Mouse (Mus musculus) 416B (cell line): ENCODE data around the gene Plekhf1.

ENCODE experiments used
- DNase-seq: peaks from one replicate; pipeline ENCODE4 v3.0.0; 2011; ENCODE audit warnings: low read depth

The Plekhf1 gene

DNA sequence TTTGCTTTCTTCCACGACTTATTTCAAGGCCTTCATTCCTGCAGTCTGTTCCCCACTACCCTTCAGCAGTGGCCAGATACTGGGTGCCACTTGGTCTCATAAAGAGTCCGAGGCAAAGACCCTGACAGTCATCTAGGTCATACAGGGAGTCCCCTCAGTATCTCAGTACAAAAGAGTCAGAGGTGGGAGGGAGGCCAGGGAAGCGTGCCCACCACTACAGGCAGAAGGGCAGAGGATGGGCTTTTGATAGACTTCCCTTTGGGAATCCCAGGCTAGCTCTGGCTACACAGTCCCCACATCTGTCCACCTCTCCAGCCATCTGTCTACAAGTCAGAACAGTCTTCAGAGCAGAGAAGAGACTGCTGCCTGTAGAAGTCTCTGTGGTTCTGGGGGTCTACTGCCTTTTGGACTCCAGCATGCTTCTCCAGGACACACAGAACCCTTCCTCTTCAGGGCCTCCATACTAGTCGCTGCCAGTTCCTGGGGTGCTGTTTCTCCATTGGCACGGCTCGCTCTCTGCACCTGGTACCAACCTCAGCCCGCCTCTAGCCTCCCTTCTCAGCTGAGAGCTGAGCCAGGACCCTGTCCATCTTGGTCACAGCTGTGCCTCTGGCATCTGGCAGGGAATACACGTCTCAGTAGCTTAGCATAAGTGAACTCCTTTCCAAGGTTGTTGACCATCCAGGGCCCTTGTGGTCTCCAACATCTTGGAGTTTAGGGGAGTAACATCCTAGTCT is 9.0 kb downstream of the Plekhf1 start:
- no peak for DNase-seq

- no peak for DNase-seq
Observed at GRCm38 (mm10) chr7:38217417-38218171, 10.2 kb downstream of the Plekhf1 start.

DNA sequence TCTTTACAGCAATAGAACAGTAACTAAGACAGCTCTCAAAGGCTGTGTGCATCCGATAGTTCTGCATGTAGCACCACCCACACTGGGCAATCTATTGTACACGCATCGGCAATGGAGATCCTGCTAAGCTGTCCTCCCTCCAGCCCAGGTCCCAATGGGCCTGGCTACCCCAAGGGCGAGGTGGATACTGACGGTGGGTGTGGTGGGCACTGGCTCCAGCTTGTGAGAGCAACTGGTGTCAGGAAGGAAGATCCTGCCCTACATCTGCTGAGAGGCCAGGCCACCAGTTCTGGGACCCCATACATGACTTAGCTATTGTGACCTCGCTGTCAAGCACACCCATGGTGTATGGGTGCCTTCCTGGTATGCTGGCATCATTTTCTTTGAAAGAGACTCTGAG is 12.1 kb downstream of the Plekhf1 start:
- no peak for DNase-seq

- DNase-seq = peak; percentile 27
Observed at GRCm38 (mm10) chr7:38215281-38215680, 12.5 kb downstream of the Plekhf1 start.

- DNase-seq = peak; percentile 83
Observed at GRCm38 (mm10) chr7:38214473-38215214, 13.2 kb downstream of the Plekhf1 start.

- no peak for DNase-seq
Observed at GRCm38 (mm10) chr7:38212651-38213062, 15.2 kb downstream of the Plekhf1 start.

DNA sequence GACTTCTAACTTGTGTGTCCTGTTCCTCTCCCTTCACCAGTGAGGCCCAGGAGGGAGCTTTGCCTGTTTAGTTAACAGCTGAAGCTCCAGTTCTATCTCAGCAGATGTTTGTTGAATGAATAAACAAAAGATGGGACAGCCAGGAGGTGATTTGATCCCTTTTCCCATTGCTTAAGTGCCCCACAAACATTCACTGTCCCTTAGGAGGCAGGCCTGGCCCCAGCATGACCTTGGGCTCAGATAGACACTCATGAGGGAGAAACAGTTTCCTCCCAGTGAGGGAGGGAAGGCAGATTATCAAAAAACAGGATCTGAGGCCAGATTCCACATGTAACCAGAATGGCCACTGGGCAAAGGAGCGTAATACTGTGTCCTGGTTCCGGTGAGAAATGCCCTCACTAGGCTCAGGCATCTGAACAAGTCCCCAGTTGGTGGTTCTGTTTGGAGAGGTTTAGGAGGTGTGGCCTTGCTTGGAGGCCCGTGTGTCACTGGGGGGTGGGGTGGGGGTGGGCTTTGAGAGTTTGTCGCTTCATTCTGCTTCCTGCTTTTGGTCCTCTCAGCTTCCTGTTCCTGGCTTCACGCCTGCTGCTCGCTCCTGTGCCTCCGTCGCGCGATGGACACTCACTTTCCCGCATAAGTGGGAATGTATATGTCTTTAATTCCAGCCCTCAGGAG is 18.2 kb downstream of the Plekhf1 start:
- DNase-seq = no peak

GRCm38 (mm10) chr7:38208969-38209368 is 18.8 kb downstream of the Plekhf1 start:
- DNase-seq = no peak

- DNase-seq = no peak
Observed at GRCm38 (mm10) chr7:38206564-38206963, 21.3 kb downstream of the Plekhf1 start.

DNA sequence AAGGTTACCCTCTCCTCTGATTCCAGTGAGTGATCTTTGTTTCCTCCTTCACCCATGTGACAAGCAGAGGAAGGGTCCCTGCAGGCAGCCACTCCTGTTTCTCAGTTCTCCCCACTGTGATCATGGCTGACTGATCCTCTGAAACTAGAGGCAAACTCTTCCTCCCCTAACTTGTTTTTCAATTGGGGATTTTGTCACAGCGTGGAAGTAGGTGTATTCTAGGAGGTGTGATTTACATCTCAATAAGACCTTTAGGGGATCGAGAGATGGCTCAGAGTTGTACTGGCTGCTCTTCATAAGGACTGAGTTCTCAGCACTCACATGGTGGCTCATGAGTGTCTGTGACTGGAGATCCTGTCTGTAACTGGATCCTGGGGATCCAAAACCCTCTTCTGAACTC is 22.0 kb downstream of the Plekhf1 start:
- DNase-seq = no peak

GRCm38 (mm10) chr7:38204314-38204713 is 23.5 kb downstream of the Plekhf1 start:
- peak; percentile 22 for DNase-seq

DNA sequence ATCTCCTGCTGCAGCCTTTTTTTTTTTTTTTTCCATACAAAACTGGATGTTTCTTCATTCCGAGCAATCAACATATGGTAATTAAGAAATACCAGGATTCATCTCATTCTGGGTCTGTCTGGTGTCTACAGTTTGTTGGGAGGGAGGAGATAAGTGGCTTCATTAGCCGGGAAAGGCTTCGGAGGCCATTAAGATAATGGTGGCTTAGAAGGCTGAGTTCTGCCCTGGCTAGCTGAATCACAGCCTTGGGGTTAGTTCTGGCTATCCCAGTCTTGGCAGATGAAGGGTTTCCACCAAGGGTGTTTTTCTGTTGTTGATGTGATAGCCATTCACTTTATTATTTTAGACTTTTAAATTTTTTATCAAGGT is 26.5 kb downstream of the Plekhf1 start:
- no peak for DNase-seq

GRCm38 (mm10) chr7:38200606-38201289 is 27.1 kb downstream of the Plekhf1 start:
- DNase-seq = peak; percentile 77

- DNase-seq = peak; percentile 64
Observed at GRCm38 (mm10) chr7:38199907-38200605, 27.8 kb downstream of the Plekhf1 start.

- DNase-seq = peak; percentile 20
Observed at GRCm38 (mm10) chr7:38191571-38191970, 36.2 kb downstream of the Plekhf1 start.

- no peak for DNase-seq
Observed at GRCm38 (mm10) chr7:38191146-38191545, 36.7 kb downstream of the Plekhf1 start.

DNA sequence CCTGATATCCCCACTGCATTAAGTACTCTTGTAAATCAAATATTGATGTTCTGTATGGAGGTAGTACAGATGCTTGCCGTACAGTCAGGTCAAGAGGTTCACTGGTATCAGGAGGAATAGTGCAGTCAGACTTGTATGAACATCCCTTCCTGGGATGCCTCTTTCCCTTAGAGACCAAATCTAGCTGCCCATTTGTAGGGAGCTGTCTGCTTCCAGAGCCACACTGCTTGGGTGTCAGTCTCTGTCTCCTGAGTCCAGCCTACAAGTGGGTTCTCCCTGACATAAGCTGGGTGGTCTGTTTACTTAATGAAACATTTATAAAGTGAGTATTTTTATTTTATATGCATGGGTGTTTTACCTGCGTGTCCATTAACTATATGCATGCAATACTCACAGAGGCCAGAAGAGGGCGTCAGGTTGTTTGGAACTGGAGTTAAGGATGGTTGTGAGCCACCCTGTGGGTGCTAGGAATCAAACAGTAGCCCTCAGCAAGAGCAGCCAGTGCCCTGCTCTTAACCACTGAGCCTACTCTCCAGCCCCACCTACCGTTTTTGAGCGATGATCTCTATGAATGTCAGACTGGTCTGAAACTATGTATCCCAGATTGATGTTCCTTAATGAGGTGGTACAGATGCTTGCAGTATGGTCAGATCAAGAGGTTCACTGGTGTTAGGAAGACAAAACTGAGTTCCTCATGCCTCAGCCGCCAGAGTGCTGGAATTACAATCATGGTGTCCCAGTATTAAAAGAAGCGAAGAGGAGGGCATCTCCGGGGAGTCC is 37.6 kb downstream of the Plekhf1 start:
- peak; percentile 21 for DNase-seq

GRCm38 (mm10) chr7:38189136-38189982 is 38.5 kb downstream of the Plekhf1 start:
- DNase-seq = peak; percentile 84
